Mouse (Mus musculus) monocyte, adult 5-6 weeks (primary cell): ENCODE results near the gene Ltk. TPM values are rescaled to one million over a fixed set of nuclear protein-coding genes. Genes with fewer than 3 reads are reported as not detected.

Experiments used
- ATAC-seq: fragments of 153-309, 156-312 bp; replicated peaks from 2 replicates; pipeline ENCODE4 v1.8.0; 2017; ENCODE audit warnings: mild to moderate bottlenecking; ENCODE audit not compliant: low TSS enrichment, insufficient number of reproducible peaks, severe bottlenecking, poor library complexity, low FRiP score
- total RNA-seq: library from RNA; stranded (forward); fragments of 200-1000, 200-491, 200-594 nt; gene quantifications from 3 replicates; pipeline ENCODE4 v1.2.3, GENCODE M21; 2017

The Ltk gene
- total RNA-seq, result 0.21 to 0.87 TPM in 2 of 3 replicates, not detected in the other

DNA sequence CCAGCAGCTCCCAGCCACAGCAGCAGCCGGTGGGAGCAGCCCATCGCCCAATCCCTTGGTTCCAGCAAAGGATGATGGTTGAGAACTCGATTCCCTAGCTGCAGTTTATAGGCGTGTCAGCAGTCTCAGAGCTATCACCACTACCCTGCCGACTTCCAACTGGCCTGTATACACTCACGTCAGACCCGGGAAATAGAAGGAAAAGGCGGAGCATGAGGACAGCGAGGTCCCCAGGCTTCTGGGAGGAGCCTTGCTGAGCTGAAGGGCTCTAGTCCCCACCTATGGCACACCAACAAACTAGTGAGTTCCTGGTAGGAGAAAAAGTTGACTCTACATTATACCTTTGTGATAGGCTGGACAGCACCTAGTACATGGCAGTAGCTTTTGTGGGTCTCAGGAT lies at the start of gene Ltk:
TSS of gene Ltk (minus strand) at position 181 of the 400 bp plus-strand sequence.
- no peak for ATAC-seq

GRCm38 (mm10) chr2:119808881-119809280 lies 48.6 kb upstream of the Ltk start:
- ATAC-seq, result no peak

DNA sequence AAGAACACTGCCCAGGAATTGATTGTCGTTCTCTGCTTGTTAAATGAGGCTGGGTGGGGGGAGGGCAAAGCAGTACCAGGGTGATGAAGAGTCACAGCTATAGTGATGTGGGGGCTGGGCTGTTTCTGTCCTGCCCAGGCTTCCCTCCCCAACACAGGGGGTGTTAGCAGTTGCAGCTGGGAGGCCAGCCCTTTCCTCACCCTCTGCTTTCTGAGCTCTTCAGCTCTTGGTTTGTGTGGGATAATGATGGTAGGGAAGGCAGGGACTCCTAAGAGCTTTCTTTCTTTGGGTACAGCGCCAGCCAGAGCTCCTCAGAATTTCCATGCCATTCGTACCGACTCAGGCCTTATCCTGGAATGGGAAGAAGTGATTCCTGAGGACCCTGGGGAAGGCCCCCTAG lies 48.2 kb upstream of the Ltk start:
- ATAC-seq, result no peak

GRCm38 (mm10) chr2:119805536-119805935 lies 45.3 kb upstream of the Ltk start:
- ATAC-seq, result no peak

GRCm38 (mm10) chr2:119804776-119805175 lies 44.5 kb upstream of the Ltk start:
- ATAC-seq, result no peak

GRCm38 (mm10) chr2:119804275-119804628 lies 44.0 kb upstream of the Ltk start:
- no peak for ATAC-seq

DNA sequence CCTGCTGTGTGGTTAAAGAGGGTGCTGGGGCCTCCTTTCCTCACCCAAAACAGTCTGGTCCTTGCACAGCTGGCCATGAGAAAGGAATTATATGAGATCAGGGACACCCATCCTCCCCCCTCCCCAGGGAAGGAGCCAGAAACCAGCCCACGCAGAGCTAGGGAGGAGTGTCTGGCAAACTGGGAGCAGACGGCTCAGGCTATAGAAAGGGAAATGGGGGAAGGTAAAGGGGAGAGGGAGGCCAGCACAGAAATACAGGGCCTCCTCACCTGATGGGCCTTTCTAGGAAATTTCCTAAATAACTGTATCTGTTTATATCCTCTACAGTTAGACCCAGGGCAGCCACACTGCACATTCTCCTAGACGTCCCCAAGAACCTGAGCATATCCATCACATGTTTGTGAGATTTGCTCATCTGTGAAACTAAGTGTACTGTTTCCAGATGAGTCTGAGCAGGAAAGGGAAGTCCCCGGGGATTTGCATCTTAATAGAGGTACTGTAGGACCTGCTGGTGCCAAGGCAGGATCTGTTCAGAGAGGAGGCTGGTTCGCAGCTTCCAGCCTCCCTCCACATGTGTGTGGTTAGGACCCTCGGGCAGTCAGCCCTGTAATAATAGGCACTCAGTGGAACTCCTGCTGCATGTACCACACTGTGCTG lies 43.5 kb upstream of the Ltk start:
- no peak for ATAC-seq

DNA sequence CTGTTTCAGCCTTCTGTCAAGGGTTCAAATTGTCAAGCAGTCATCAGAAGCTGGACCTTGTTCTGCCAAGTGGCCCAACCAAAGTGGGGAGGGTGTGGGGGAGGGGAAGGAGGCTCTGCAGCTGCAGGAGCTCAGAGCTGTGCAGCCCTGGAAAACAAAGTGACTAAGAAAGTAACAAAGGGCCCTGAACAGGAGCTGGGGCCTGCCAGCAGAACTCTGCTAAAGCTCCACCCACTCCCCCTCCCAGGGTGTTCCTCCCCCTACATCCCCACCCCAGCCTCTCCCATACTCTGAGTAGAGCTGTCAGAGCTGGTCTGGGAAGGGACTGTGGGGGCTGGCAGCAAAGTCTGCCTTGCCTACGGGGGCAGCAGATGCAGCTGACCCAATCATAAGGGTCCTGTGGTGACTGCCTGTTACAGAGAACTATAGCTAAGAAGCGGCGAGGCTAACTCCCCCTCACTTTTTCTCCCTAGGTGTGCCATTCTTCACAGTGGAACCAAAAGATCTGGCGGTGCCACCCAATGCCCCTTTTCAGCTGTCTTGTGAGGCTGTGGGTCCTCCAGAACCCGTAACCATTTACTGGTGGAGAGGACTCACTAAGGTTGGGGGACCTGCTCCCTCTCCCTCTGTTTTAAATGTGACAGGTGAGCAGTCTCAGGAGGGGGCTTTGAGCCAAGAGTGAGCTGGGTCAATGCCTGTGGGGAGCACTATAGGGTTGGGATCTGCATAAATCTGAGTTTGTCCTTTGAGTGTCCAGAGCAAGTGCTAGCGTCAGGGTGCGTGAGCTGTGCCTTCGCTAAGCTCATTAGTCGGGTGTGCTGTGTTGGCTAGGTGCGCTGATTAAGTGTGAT lies 42.8 kb upstream of the Ltk start:
- ATAC-seq, result no peak

DNA sequence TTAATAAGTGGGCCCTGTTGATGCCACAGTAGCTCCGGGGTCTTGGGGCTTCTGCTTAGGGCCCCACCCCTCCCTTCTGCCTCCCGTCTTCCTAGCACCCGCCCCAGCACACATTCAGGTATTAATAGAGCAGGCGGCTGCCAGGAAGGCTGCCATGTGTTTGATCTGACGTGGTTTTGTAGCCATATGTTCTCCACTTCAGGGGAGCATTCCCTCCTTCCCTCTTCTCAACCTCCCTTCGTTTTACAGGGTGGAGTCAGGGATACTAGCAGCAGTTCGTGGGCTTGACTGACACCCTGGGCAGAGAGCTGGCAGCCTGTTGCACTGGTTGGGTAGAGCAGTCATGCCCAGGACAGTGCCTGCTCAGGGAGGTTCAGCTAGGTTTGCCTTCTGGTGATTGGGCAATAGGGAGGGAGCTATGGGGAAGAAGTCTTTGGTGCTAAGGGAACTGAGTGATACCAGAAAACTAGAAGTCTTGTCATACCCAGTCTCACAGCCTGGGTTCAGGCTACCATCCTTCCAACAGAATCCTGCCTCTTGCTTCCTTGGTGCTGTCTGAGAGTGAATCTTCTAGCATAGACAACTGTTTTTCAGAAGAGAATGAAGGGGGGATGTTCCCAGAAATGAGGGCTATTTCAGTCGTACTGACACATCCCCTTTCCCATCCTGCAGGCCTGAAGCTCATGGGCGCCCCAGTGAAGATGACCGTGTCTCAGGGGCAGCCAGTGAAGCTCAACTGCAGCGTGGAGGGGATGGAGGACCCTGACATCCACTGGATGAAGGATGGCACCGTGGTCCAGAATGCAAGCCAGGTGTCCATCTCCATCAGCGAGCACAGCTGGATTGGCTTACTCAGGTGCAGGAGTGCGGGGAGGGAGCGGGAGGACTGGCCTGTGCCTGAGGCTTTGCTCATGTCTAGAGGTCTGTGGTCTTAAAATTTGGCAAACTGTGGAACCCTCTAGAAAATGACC lies 40.9 kb upstream of the Ltk start:
- 0 out of 2 replicates have a peak, but pooled peaks have one; percentile 8 for ATAC-seq

DNA sequence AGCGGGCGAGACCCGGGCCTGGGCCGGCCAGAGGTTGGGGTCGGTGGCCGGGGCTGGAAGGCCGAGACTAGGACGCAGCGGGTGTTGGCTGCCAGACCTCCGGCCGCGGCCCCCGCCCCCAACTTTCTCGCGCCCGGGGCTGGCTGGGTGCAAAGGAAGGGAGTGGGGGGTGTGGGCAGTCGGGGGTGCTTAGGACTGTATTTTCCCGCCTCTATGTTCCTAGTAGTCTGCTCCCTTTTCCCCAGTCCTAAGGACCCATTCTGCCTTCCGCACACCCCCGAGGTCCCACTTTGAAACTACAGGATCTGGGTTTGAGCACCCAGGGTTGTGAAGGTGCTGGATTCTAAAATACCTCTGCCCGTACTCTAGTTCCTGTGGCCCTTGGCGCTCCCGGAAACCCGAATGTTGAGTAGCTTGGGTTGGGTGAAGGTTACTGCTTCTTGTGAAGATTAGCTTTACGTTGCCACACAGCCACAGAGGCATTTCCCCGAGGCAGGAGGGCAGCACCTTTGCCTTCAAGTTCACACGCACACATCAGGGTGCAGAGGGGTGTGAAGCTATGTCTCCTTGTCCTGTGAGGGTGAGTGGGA lies 39.8 kb upstream of the Ltk start:
- ATAC-seq, result no peak

DNA sequence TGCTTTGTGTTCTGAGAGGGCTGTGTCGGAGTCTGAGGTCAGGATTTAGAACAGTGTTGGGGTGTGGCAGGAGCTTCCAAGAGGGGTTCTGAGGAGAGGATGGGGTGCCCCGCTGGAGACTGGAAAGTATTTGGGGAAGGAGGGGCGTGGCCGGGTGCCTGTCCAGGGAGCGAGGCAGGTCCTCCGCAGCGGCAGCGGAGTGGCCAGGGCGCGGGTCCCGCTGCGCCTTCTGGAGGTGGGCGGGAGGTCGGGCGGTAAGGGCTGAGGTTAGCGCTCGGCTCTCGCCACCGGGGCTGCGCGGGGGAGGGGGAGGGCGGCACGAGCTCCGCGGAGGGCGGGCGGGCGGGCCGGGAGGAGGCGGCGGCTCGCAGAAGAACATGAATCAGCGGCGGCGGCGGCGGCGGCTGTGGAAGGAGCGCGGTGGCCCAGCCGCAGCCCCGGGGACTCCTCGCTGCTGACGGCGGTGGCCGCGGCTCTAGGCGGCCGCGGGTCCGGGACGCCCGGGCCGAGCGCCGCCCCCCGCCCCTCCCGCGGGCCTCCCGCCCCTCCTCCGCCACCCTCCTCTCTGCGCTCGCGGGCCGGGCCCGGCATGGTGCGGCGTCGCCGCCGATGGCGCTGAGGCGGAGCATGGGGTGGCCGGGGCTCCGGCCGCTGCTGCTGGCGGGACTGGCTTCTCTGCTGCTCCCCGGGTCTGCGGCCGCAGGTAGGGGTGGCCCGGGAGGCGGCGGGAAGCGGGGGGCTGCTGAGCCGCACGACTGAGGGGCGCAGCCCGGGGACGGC lies 39.1 kb upstream of the Ltk start:
- ATAC-seq, result no peak

DNA sequence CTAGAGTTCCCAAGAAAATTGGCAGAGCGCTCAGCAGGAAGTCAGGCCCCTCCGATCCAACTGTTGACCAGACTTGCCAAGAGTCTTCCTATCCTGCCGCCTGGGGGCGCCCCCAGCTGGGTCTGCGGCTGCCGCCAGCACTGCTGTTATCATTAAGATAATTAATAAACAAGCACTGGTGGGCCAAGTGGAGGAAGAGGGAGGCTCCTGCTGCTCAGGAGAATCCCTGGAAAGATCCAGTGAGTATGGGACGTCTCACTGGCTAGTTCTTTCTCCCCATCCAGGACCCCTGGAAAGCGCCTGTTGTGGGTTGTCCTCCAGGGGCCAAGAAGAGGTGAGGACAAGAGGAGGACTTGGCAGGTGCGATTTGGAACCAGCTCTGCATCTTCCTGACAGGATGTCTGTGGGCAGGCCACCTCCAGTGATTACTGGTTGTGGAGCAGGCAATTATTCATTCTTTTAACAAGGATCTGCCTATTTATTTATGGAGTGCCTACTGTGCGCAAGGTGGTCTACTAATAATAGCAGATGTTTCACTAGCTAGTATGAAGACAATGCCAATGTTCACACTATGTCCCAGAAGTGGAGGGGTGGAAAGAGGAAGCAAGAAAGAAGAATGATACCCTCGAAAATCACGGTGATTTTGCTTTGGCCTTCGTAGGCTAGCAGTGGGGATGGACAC lies 38.2 kb upstream of the Ltk start:
- ATAC-seq, result no peak

GRCm38 (mm10) chr2:119797279-119797783 lies 37.1 kb upstream of the Ltk start, which contains the start of gene Tyro3:
Gene Tyro3, plus strand, starts transcription at chr2:119797733.
- no peak for ATAC-seq

- no peak for ATAC-seq
Observed at GRCm38 (mm10) chr2:119789996-119790395, 29.8 kb upstream of the Ltk start.

GRCm38 (mm10) chr2:119787206-119787883 lies 27.1 kb upstream of the Ltk start, which contains the start of gene Rpap1:
Gene Rpap1, minus strand, starts transcription at chr2:119787537.
- ATAC-seq, result peak; percentile 93

DNA sequence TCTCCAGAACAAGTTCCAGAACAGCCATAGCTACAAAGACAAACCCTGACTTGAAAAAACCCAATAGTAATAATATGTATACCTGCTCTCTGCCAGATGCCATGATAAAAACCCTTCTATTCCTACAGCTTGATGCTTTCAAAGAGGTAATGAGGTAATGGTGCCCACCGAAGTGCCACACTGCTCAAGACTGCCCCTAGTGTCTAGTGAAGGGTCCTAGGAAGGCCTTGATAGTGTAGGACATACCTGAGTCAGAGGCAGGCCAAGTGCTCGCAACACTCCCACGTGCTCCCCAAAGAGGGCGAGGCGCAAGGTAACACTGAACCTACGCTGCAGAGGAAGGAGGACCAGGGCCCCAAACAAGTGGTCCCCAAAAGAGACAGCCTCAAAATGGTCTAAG lies 7.0 kb upstream of the Ltk start:
- ATAC-seq, result no peak

DNA sequence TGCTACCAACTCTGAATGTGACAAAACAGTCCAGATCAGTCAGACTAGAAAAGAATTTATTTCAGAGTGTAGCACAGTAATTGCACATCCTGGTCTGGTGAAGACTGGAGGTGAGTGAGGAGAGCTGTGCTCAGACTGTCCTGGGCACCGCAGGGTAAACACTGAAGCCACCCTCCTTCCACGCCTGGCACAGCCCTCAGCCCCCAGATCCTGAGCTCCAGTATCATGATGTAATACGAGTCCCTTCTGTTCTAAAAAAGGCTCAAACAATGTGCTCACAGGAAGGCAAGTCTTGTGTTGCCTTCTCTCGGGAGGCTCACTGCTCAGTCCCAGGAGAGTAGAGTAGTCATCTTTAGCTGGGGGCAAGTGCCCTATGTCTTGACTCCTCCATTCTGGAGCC lies 3.7 kb upstream of the Ltk start:
- no peak for ATAC-seq
